Mouse (Mus musculus) spleen, postnatal 14 days (tissue): ENCODE data around the gene H2al1m.
"Not testable (repeated sequence)": the region's sequence is repeated elsewhere in the genome, so short reads cannot be mapped to it uniquely, and the experiment has no call there.

ENCODE experiments used
- DNase-seq, 2 experiments: peaks; one replicate each; pipeline ENCODE4 v3.0.0; 2021 to 2022; ENCODE audit warnings: low spot score in 2 of 2

The H2al1m gene

GRCm38 (mm10) chrX:9283464-9283863, at the start of gene H2al1m:
Gene H2al1m, plus strand, starts transcription at chrX:9283764.
- DNase-seq = not testable (repeated sequence)

- DNase-seq = no peak
Observed at GRCm38 (mm10) chrX:9240737-9241591, 42.6 kb upstream of the H2al1m start.

GRCm38 (mm10) chrX:9243381-9243864, 40.1 kb upstream of the H2al1m start:
- no peak for DNase-seq

GRCm38 (mm10) chrX:9244603-9245336, 38.8 kb upstream of the H2al1m start:
- no peak for DNase-seq

GRCm38 (mm10) chrX:9248911-9249310, 34.7 kb upstream of the H2al1m start:
- no peak for DNase-seq

GRCm38 (mm10) chrX:9253990-9254389, 29.6 kb upstream of the H2al1m start:
- DNase-seq = no peak

- no peak for DNase-seq
Observed at GRCm38 (mm10) chrX:9254901-9255300, 28.7 kb upstream of the H2al1m start.

GRCm38 (mm10) chrX:9256766-9257165, 26.8 kb upstream of the H2al1m start, which contains the start of gene Gm14862:
Gene Gm14862, minus strand, starts transcription at chrX:9256899.
- DNase-seq = no peak

- DNase-seq = no peak
Observed at GRCm38 (mm10) chrX:9257831-9258230, 25.7 kb upstream of the H2al1m start.

- no peak for DNase-seq
Observed at GRCm38 (mm10) chrX:9259267-9259666, 24.3 kb upstream of the H2al1m start.

- DNase-seq = no peak
Observed at GRCm38 (mm10) chrX:9271112-9271511, 12.5 kb upstream of the H2al1m start.

GRCm38 (mm10) chrX:9271947-9272459, 11.6 kb upstream of the H2al1m start:
- no peak for DNase-seq

GRCm38 (mm10) chrX:9272460-9273361, 10.9 kb upstream of the H2al1m start, which contains the start of gene Xk:
Gene Xk, plus strand, starts transcription at chrX:9272756.
- DNase-seq = peak; percentile 48 to 59

- no peak for DNase-seq
Observed at GRCm38 (mm10) chrX:9273377-9274002, 10.1 kb upstream of the H2al1m start.

GRCm38 (mm10) chrX:9274321-9274720, 9.2 kb upstream of the H2al1m start:
- DNase-seq = no peak

- not testable (repeated sequence) for DNase-seq
Observed at GRCm38 (mm10) chrX:9293140-9293829, 9.7 kb downstream of the H2al1m start.

- peak in 1 of 2 experiments; percentile 8 for DNase-seq
Observed at GRCm38 (mm10) chrX:9298413-9298864, 14.9 kb downstream of the H2al1m start.

- no peak for DNase-seq
Observed at GRCm38 (mm10) chrX:9302791-9303190, 19.2 kb downstream of the H2al1m start.

GRCm38 (mm10) chrX:9303455-9303854, 19.9 kb downstream of the H2al1m start:
- no peak for DNase-seq

- not testable (repeated sequence) for DNase-seq
Observed at GRCm38 (mm10) chrX:9316457-9316856, 32.9 kb downstream of the H2al1m start.
